Mouse (Mus musculus) testis, adult 2 months (tissue): Measurements from ENCODE around the gene Enox1. TPM values are rescaled to one million over a fixed set of nuclear protein-coding genes. Genes with fewer than 3 reads are reported as not detected.

Experiments
- H3K27ac ChIP-seq: fragments of 200-500 bp; 2 replicates; pipeline ENCODE4 v1.5.1; 2012; ENCODE audit warnings: low read depth, low read length; ENCODE audit not compliant: control insufficient read depth, insufficient read depth
- H3K27me3 ChIP-seq: fragments of 200-500 bp; 2 replicates; pipeline ENCODE4 v1.6.1; 2012; ENCODE audit warnings: mild to moderate bottlenecking, low read length, moderate library complexity; ENCODE audit not compliant: control insufficient read depth, insufficient read depth
- H3K36me3 ChIP-seq: fragments of 200-500 bp; 2 replicates; pipeline ENCODE4 v1.6.1; 2012; ENCODE audit warnings: mild to moderate bottlenecking, low read length; ENCODE audit not compliant: control insufficient read depth, insufficient read depth
- H3K4me1 ChIP-seq: fragments of 200-500 bp; 2 replicates; pipeline ENCODE4 v1.6.1; 2012; ENCODE audit warnings: low read length; ENCODE audit not compliant: control insufficient read depth, insufficient read depth
- H3K4me3 ChIP-seq: fragments of 200-500 bp; 2 replicates; pipeline ENCODE4 v1.5.1; 2012; ENCODE audit warnings: low read depth, mild to moderate bottlenecking, low read length, moderate library complexity, mixed read lengths; ENCODE audit not compliant: control insufficient read depth
- CTCF ChIP-seq: fragments of 200-500 bp; IDR thresholded peaks from 2 replicates; pipeline ENCODE4 v1.5.1; 2012; ENCODE audit warnings: low read depth, mild to moderate bottlenecking, inconsistent platforms, low read length, moderate library complexity; ENCODE audit not compliant: control insufficient read depth, insufficient read depth, insufficient replicate concordance
- POLR2A ChIP-seq: fragments of 200-500 bp; IDR thresholded peaks from 2 replicates; pipeline ENCODE4 v1.6.1; 2012; ENCODE audit warnings: low read depth, mild to moderate bottlenecking, inconsistent platforms, low read length, moderate library complexity; ENCODE audit not compliant: control insufficient read depth
- polyA plus RNA-seq: library from polyadenylated mRNA; depleted of rRNA; stranded (reverse); fragments of >200 nt; gene quantifications from 2 replicates; pipeline ENCODE4 v1.2.3, GENCODE M21; 2012

The Enox1 gene
- polyA plus RNA-seq, 1 experiment, result 3.9 TPM

DNA sequence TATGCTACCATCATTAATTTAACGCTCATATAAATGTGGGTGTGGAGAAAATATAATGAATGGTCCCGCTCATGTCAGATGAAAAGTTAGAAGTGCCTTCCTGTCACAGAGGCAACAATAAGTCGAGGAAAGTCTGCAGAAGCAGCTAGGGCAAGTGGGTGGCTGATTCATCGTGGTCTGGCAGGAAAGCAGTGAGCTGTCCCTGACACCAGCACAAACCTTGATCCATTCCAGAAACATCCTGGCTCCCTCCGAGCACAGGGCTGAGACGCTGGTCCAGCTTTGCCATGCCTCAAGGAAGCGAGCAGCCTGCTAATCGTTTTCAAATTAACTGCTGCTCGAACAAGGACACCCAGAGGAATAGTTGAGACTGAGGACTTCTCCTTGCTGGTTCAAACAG, 219.1 kb downstream of the Enox1 start:
- Histone ChIP-seq H3K27ac (no peak overlapping the region), H3K4me3 (no peak overlapping the region), H3K4me1 (no peaks in the 10 kb centered on the region), H3K36me3 (no peaks in the 10 kb centered on the region), H3K27me3 (no peaks in the 10 kb centered on the region)
- TF ChIP-seq CTCF, result no peak
- TF ChIP-seq POLR2A, result no peak

DNA sequence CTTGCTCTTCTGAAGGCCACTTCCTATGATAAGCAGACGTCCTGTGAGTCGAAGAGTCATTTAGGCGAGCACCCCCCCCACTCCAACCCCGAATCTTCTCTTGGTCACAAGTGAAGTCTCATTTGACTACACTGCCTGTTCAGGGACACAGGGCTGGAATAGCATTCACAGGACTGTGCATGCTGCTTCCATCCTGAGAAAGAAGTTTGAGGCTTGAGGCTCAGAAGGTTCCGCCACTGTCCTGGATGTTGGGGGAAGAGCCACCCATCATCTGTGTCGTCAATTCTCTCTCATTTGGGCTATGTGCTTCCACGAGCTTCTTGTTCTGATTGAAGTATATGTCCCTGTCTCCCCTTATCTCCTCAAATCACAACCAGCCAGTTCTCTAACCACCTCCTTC, 220.2 kb downstream of the Enox1 start:
- Histone ChIP-seq H3K4me3 (no peak overlapping the region), H3K4me1 (no peaks in the 10 kb centered on the region), H3K27me3 (no peaks in the 10 kb centered on the region), H3K27ac (no peak overlapping the region), H3K36me3 (no peaks in the 10 kb centered on the region)
- TF ChIP-seq CTCF (no peak), POLR2A (no peak)

GRCm38 (mm10) chr14:77377439-77377838, 220.9 kb downstream of the Enox1 start:
- Histone ChIP-seq H3K4me3 (no peak overlapping the region), H3K27ac (no peak overlapping the region), H3K4me1 (no peaks in the 10 kb centered on the region), H3K36me3 (no peaks in the 10 kb centered on the region), H3K27me3 (no peaks in the 10 kb centered on the region)
- no peak for TF ChIP-seq CTCF
- TF ChIP-seq POLR2A, result no peak

DNA sequence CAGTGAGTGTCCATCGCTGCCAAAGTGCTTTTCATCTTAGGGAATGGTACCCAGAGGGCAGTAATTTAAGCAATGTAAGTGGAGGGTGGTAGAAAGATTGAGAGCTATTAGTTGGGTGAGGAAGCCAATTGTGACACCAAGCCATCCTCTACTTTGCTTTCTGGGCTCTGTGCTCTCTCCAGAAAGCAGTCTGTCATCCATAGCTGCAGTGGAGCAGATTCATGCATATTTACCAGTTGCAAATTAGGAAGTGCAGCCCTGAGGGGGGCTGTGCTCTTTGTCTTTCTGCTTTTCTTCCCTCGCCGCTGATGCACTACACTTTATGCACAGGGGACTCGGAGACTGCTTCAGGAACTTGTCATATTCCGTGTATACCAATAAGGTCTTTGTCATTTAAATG, 221.3 kb downstream of the Enox1 start:
- H3K4me1 ChIP-seq, result no peaks in the 10 kb centered on the region

GRCm38 (mm10) chr14:77381532-77381931, 225.0 kb downstream of the Enox1 start:
- H3K27me3 ChIP-seq, result no peaks in the 10 kb centered on the region
- no peak overlapping the region for H3K4me3 ChIP-seq
- no peak for TF ChIP-seq CTCF
- TF ChIP-seq POLR2A, result no peak
- H3K4me1 ChIP-seq, result no peaks in the 10 kb centered on the region
- H3K27ac ChIP-seq, result no peak overlapping the region
- no peaks in the 10 kb centered on the region for H3K36me3 ChIP-seq

More for the DNA sequence above, 221.3 kb downstream of the Enox1 start:
- TF ChIP-seq POLR2A (no peak), CTCF (no peak)
- no peak overlapping the region for H3K4me3 ChIP-seq
- no peaks in the 10 kb centered on the region for H3K27me3 ChIP-seq
- no peaks in the 10 kb centered on the region for H3K36me3 ChIP-seq
- no peak overlapping the region for H3K27ac ChIP-seq

DNA sequence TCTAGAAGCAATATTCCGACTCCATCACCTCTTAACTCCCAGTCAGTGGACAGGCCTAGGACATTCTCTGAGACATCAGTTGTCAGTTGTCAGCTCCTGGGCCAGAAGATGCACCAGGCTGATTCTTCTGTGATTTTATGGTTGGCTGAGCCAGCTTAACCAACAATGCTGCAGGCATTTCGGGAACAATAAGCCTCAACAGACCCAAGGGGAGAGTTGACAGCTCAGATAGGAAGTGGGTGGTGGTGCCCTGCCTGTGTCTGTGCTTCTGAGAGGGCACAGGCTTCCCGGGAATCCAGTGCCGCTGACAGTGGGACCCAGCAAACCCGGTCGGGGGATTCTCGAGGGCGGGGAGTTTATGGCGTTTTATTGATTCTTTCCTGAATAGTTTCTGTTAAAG, 229.1 kb downstream of the Enox1 start:
- H3K27ac ChIP-seq, result no peak overlapping the region
- no peaks in the 10 kb centered on the region for H3K4me1 ChIP-seq
- TF ChIP-seq CTCF, result no peak
- TF ChIP-seq POLR2A, result no peak
- no peaks in the 10 kb centered on the region for H3K27me3 ChIP-seq
- H3K36me3 ChIP-seq, result no peaks in the 10 kb centered on the region
- no peak overlapping the region for H3K4me3 ChIP-seq

GRCm38 (mm10) chr14:77387877-77388276, 231.3 kb downstream of the Enox1 start:
- Histone ChIP-seq H3K36me3 (no peaks in the 10 kb centered on the region), H3K4me3 (no peak overlapping the region), H3K27me3 (no peaks in the 10 kb centered on the region), H3K27ac (no peak overlapping the region), H3K4me1 (no peaks in the 10 kb centered on the region)
- TF ChIP-seq POLR2A, result no peak
- no peak for TF ChIP-seq CTCF

- no peaks in the 10 kb centered on the region for H3K4me1 ChIP-seq
- H3K36me3 ChIP-seq, result no peaks in the 10 kb centered on the region
- H3K27ac ChIP-seq, result no peak overlapping the region
- no peak overlapping the region for H3K4me3 ChIP-seq
- no peak for TF ChIP-seq POLR2A
- H3K27me3 ChIP-seq, result no peaks in the 10 kb centered on the region
Measured at GRCm38 (mm10) chr14:77389276-77389675, 232.7 kb downstream of the Enox1 start.
